Mouse (Mus musculus) brown adipose tissue, adult 24 weeks (tissue): ENCODE results near the gene Fkbp15. TPM values are rescaled to one million over a fixed set of nuclear protein-coding genes. Genes with fewer than 3 reads are reported as not detected.

Experiments
- H3K27ac ChIP-seq: fragments of 200-500 bp; replicated peaks from 2 replicates; pipeline ENCODE4 v1.5.1; 2012; ENCODE audit warnings: low read depth, mild to moderate bottlenecking, low read length
- H3K4me1 ChIP-seq: fragments of 200-500 bp; 2 replicates; pipeline ENCODE4 v1.6.1; 2012; ENCODE audit warnings: low read length, mixed read lengths; ENCODE audit not compliant: control insufficient read depth, insufficient read depth, insufficient read length
- H3K4me3 ChIP-seq: fragments of 200-500 bp; 2 replicates; pipeline ENCODE4 v1.5.1; 2012; ENCODE audit warnings: low read depth, mild to moderate bottlenecking, low read length, moderate library complexity; ENCODE audit not compliant: insufficient read depth
- polyA plus RNA-seq: library from polyadenylated mRNA; stranded (reverse); fragments of >200 nt; gene quantifications from 2 replicates; pipeline ENCODE4 v1.2.4, GENCODE M21; 2012; ENCODE audit not compliant: missing spikeins, insufficient read depth, insufficient read length

The Fkbp15 gene
- polyA plus RNA-seq, 1 experiment, result 13.5 TPM

- H3K4me3 ChIP-seq, result no peak overlapping the region
- no peaks in the 10 kb centered on the region for H3K4me1 ChIP-seq
- H3K27ac ChIP-seq, result no peak overlapping the region
Observed at GRCm38 (mm10) chr4:62383752-62384151, 23.4 kb upstream of the Fkbp15 start.

GRCm38 (mm10) chr4:62383207-62383606 lies 22.9 kb upstream of the Fkbp15 start:
- H3K4me3 ChIP-seq, result no peak overlapping the region
- H3K4me1 ChIP-seq, result no peaks in the 10 kb centered on the region
- no peak overlapping the region for H3K27ac ChIP-seq

GRCm38 (mm10) chr4:62379724-62380381 lies 19.5 kb upstream of the Fkbp15 start:
- Histone ChIP-seq H3K27ac (no peak overlapping the region), H3K4me3 (no peak overlapping the region), H3K4me1 (no peaks in the 10 kb centered on the region)

- Histone ChIP-seq H3K4me1 (no peaks in the 10 kb centered on the region), H3K4me3 (no peak overlapping the region), H3K27ac (no peak overlapping the region)
Observed at GRCm38 (mm10) chr4:62376123-62376522, 15.8 kb upstream of the Fkbp15 start.

- H3K4me1 ChIP-seq, result no peaks in the 10 kb centered on the region
- no peak overlapping the region for H3K27ac ChIP-seq
- no peak overlapping the region for H3K4me3 ChIP-seq
Observed at GRCm38 (mm10) chr4:62374342-62374741, 14.0 kb upstream of the Fkbp15 start.

GRCm38 (mm10) chr4:62373668-62374067 lies 13.3 kb upstream of the Fkbp15 start:
- Histone ChIP-seq H3K27ac (no peak overlapping the region), H3K4me1 (no peaks in the 10 kb centered on the region), H3K4me3 (no peak overlapping the region)

GRCm38 (mm10) chr4:62372818-62373520 lies 12.6 kb upstream of the Fkbp15 start:
- H3K4me3 ChIP-seq, result no peak overlapping the region
- no peak overlapping the region for H3K27ac ChIP-seq
- H3K4me1 ChIP-seq, result no peaks in the 10 kb centered on the region

- no peak overlapping the region for H3K4me3 ChIP-seq
- H3K4me1 ChIP-seq, result no peaks in the 10 kb centered on the region
- no peak overlapping the region for H3K27ac ChIP-seq
Observed at GRCm38 (mm10) chr4:62372410-62372809, 12.1 kb upstream of the Fkbp15 start.

- no peak overlapping the region for H3K4me3 ChIP-seq
- H3K4me1 ChIP-seq, result no peaks in the 10 kb centered on the region
- H3K27ac ChIP-seq, result no peak overlapping the region
Observed at GRCm38 (mm10) chr4:62369091-62369490, 8.7 kb upstream of the Fkbp15 start.

GRCm38 (mm10) chr4:62367586-62367985 lies 7.2 kb upstream of the Fkbp15 start:
- Histone ChIP-seq H3K4me1 (no peaks in the 10 kb centered on the region), H3K27ac (no peak overlapping the region), H3K4me3 (no peak overlapping the region)

- no peak overlapping the region for H3K27ac ChIP-seq
- no peaks in the 10 kb centered on the region for H3K4me1 ChIP-seq
Observed at GRCm38 (mm10) chr4:62366291-62366690, 5.9 kb upstream of the Fkbp15 start.

GRCm38 (mm10) chr4:62364299-62364698 lies 4.0 kb upstream of the Fkbp15 start:
- Histone ChIP-seq H3K27ac (no peak overlapping the region), H3K4me1 (0 out of 2 replicates have a peak, but pooled peaks cover 2% of the 10 kb centered on the region), H3K4me3 (no peak overlapping the region)

More at GRCm38 (mm10) chr4:62366291-62366690, 5.9 kb upstream of the Fkbp15 start:
- H3K4me3 ChIP-seq, result no peak overlapping the region

- Histone ChIP-seq H3K27ac (no peak overlapping the region), H3K4me3 (no peak overlapping the region), H3K4me1 (0 out of 2 replicates have a peak, but pooled peaks cover 3% of the 10 kb centered on the region)
Observed at GRCm38 (mm10) chr4:62362437-62362836, 2.1 kb upstream of the Fkbp15 start.

- H3K4me1 ChIP-seq, result 0 out of 2 replicates have a peak, but pooled peaks cover 3% of the 10 kb centered on the region
- H3K27ac ChIP-seq, result no peak overlapping the region
- H3K4me3 ChIP-seq, result no peak overlapping the region
Observed at GRCm38 (mm10) chr4:62361997-62362396, 1.6 kb upstream of the Fkbp15 start.

GRCm38 (mm10) chr4:62361571-62361970 lies 1.2 kb upstream of the Fkbp15 start:
- Histone ChIP-seq H3K27ac (no peak overlapping the region), H3K4me3 (peak overlapping the region; percentile 72)

More at GRCm38 (mm10) chr4:62361571-62361970, 1.2 kb upstream of the Fkbp15 start:
- H3K4me1 ChIP-seq, result 0 out of 2 replicates have a peak, but pooled peaks cover 3% of the 10 kb centered on the region
